Mouse (Mus musculus): ENCODE measurements around the gene Pglyrp1.

GRCm38 (mm10) chr7:18917931-18918330 lies 46.8 kb downstream of the Pglyrp1 start:
- TF ChIP-seq TAL1 (IDR thresholded peaks at IDR 0.05; ENCODE audit: low read length) (no peak), GATA1 (IDR thresholded peaks at IDR 0.05; ENCODE audit: low read length) (no peak)
